Mouse (Mus musculus) stomach, postnatal 0 days (tissue): ENCODE measurements around the gene Gm42372.

Experiments
- CTCF ChIP-seq: IDR thresholded peaks from 2 replicates; pipeline ENCODE4 v1.5.1; 2016; ENCODE audit warnings: antibody characterized with exemption, low read depth, mild to moderate bottlenecking, moderate library complexity
- EP300 ChIP-seq: optimal IDR thresholded peaks from 2 replicates; pipeline ENCODE3; 2016; ENCODE audit warnings: antibody characterized with exemption

GRCm38 (mm10) chr7:17002375-17003195, 19.7 kb downstream of the Gm42372 start:
- TF ChIP-seq CTCF (peak; percentile 86), EP300 (no peak)
